Comparison of ENCODE assay signal across 8 mouse cellular contexts in the genomic region with DNA sequence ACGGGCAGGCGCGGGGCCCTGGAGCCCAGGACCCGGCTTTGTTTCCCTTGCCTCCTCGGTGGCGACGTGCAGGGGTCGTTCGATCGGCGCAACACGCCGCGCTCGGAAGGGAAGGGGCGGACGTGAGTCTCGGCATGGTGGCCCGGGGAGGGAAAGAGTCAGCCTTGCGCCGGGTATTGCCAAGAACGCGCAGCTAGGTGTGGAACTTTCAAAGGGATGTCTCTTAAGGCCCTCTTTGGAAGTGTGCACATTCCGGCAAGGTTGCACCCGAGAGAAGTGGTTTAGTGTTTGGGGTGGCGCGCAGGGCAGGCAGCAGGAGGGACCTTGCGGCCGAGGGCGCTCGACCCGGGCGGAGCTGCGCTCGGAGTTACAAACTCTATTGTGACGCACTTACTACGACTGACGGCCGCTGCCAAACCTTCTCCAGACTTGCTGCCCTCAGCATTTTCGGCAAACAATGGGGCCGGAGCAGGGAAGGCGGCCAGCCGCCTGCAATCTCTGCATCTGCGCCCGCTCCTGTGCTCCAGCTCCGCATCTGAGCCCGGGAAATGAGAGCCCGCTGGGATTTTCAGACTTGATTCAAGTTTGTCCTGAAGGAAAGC. TPM values are rescaled to one million over a fixed set of nuclear protein-coding genes. Genes with fewer than 3 reads are reported as not detected.
DNase-seq lines count a peak whose midpoint lies in the region; ATAC-seq and TF ChIP-seq lines count a peak whose summit lies in the region.

No protein-coding gene starts in this region.

- H3K9ac ChIP-seq in embryonic facial prominence, embryonic 12.5 days, result peak overlapping the region; percentile 78
- H3K9ac ChIP-seq in heart, adult 2 months (ENCODE audit: low read depth, low read length), result peak overlapping the region; percentile 62
- H3K9ac ChIP-seq in limb, embryonic 15.5 days, result peak overlapping the region; percentile 67
- peak overlapping the region; percentile 52 for H3K9ac ChIP-seq in midbrain, embryonic 15.5 days

- WGBS in embryonic facial prominence, embryonic 12.5 days, result under 1% methylated on average over 48 of the region's 48 CpGs
- under 1% methylated on average over 48 of the region's 48 CpGs for WGBS in heart, adult 2 months
- under 1% methylated on average over 48 of the region's 48 CpGs for WGBS in limb, embryonic 15.5 days
- under 1% methylated on average over 48 of the region's 48 CpGs for WGBS in midbrain, embryonic 15.5 days

- peaks cover 21% of the 10 kb centered on the region for H3K27me3 ChIP-seq in embryonic facial prominence, embryonic 12.5 days
- no peaks in the 10 kb centered on the region for H3K27me3 ChIP-seq in heart, adult 2 months (ENCODE audit: control insufficient read depth, insufficient read depth, low read length)
- peaks cover 17% of the 10 kb centered on the region for H3K27me3 ChIP-seq in limb, embryonic 15.5 days
- peaks cover 17% of the 10 kb centered on the region for H3K27me3 ChIP-seq in midbrain, embryonic 15.5 days (replicated peaks)

- no peaks in the 10 kb centered on the region for H3K9me3 ChIP-seq in embryonic facial prominence, embryonic 12.5 days
- H3K9me3 ChIP-seq in limb, embryonic 15.5 days, result no peaks in the 10 kb centered on the region
- no peaks in the 10 kb centered on the region for H3K9me3 ChIP-seq in midbrain, embryonic 15.5 days

- intact Hi-C loops in heart, adult 2 months (cut with DNase I), result loop anchor here (2.0 to 5.0 kb wide), 2 partner anchors 50 to 185 kb away; no protein-coding TSS in a partner anchor

- TF ChIP-seq CTCF in heart, adult 2 months (IDR thresholded peaks at IDR 0.05), result no peak

- no peak for TF ChIP-seq POLR2A in heart, adult 2 months (IDR thresholded peaks at IDR 0.05; ENCODE audit: insufficient read depth, low read depth, low read length)

- peak; percentile 82 for DNase-seq in A20 (ENCODE audit: low read depth, low spot score)
- DNase-seq in adrenal gland, postnatal 14 days, result peak; percentile 90
- peak; percentile 86 to 90 for DNase-seq in heart, adult 2 months
- peak; percentile 85 for DNase-seq in kidney, adult 18-20 months
- DNase-seq in spleen, postnatal 36 days (ENCODE audit: low spot score in 2 of 2), result peak; percentile 61 to 62

- TF ChIP-seq EP300 in heart, adult 2 months (IDR thresholded peaks at IDR 0.05; ENCODE audit: insufficient read depth, low read depth, low read length), result 0 out of 2 replicates have a peak, but pooled peaks have one; percentile 3

- H3K4me3 ChIP-seq in embryonic facial prominence, embryonic 12.5 days, result peak overlapping the region; percentile 79
- H3K4me3 ChIP-seq in heart, adult 2 months, result peak overlapping the region; percentile 91
- H3K4me3 ChIP-seq in limb, embryonic 15.5 days, result peak overlapping the region; percentile 75
- peak overlapping the region; percentile 84 for H3K4me3 ChIP-seq in midbrain, embryonic 15.5 days

- H3K36me3 ChIP-seq in embryonic facial prominence, embryonic 12.5 days, result peaks cover 18% of the 10 kb centered on the region
- H3K36me3 ChIP-seq in heart, adult 2 months (ENCODE audit: control insufficient read depth, insufficient read depth, low read length), result no peaks in the 10 kb centered on the region
- peaks cover 11% of the 10 kb centered on the region for H3K36me3 ChIP-seq in limb, embryonic 15.5 days
- no peaks in the 10 kb centered on the region for H3K36me3 ChIP-seq in midbrain, embryonic 15.5 days (replicated peaks)

- peak; percentile 6 for ATAC-seq in embryonic facial prominence, embryonic 12.5 days (ENCODE audit: insufficient number of reproducible peaks, insufficient read depth, low FRiP score, low TSS enrichment)
- ATAC-seq in limb, embryonic 15.5 days (ENCODE audit: insufficient number of reproducible peaks, low FRiP score, low TSS enrichment, low read depth), result peak; percentile 7; the same call in 1 of the 2 replicates
- ATAC-seq in midbrain, embryonic 15.5 days (replicated peaks), result peak; percentile 18

- H3K4me2 ChIP-seq in embryonic facial prominence, embryonic 12.5 days (replicated peaks), result peak overlapping the region; percentile 97
- H3K4me2 ChIP-seq in limb, embryonic 15.5 days, result peak overlapping the region; percentile 98
- peak overlapping the region; percentile 99 for H3K4me2 ChIP-seq in midbrain, embryonic 15.5 days

- H3K4me1 ChIP-seq in embryonic facial prominence, embryonic 12.5 days, result peaks cover 40% of the 10 kb centered on the region
- peaks cover 7% of the 10 kb centered on the region for H3K4me1 ChIP-seq in heart, adult 2 months (ENCODE audit: control insufficient read depth, insufficient read depth, low read length)
- H3K4me1 ChIP-seq in limb, embryonic 15.5 days, result peaks cover 51% of the 10 kb centered on the region
- peaks cover 52% of the 10 kb centered on the region for H3K4me1 ChIP-seq in midbrain, embryonic 15.5 days

- no peaks in the 10 kb centered on the region for H3K79me2 ChIP-seq in heart, adult 2 months (replicated peaks; ENCODE audit: control insufficient read depth, insufficient read depth, low read length)

- H3K27ac ChIP-seq in embryonic facial prominence, embryonic 12.5 days, result peak overlapping the region; percentile 92
- H3K27ac ChIP-seq in heart, adult 2 months, result peak overlapping the region; percentile 78
- H3K27ac ChIP-seq in limb, embryonic 15.5 days, result peak overlapping the region; percentile 92
- H3K27ac ChIP-seq in midbrain, embryonic 15.5 days, result peak overlapping the region; percentile 69

RNA-seq across cellular contexts. Expression of a gene that starts 2.0 kb away (rescaled TPM):
- 27.0 and 34.8 TPM in 2 replicates for total RNA-seq in adrenal gland, postnatal 14 days (2021)
- polyA plus RNA-seq in embryonic facial prominence, embryonic 12.5 days (2016; fragmentation: Nextera tagmentation; extraction: Ambion mirVana), result 30.3 and 33.7 TPM in 2 replicates
- total RNA-seq in heart, adult 2 months (2021), result 10 to 100 TPM; 13.5 to 19.9 TPM
- polyA plus RNA-seq in heart, adult 2 months (2012; rRNA removed), result 10.9 and 14.9 TPM in 2 replicates
- 16.0 and 19.7 TPM in 2 replicates for polyA plus RNA-seq in limb, embryonic 15.5 days (2015; fragmentation: Nextera tagmentation; extraction: Ambion mirVana)
- 11.8 and 12.0 TPM in 2 replicates for polyA plus RNA-seq in midbrain, embryonic 15.5 days (2015; fragmentation: Nextera tagmentation; extraction: Ambion mirVana)

Comparison
In these comparisons a context has a peak if more than half of its experiments do, and no peak if none do; other contexts are left out.
1. Peak in every context shown above with its lines: DNase-seq, ATAC-seq, H3K4me3 ChIP-seq and H3K27ac ChIP-seq.